Mouse (Mus musculus) kidney, postnatal 0 days (tissue): Measurements from ENCODE around the gene Myo6. TPM values are rescaled to one million over a fixed set of nuclear protein-coding genes. Genes with fewer than 3 reads are reported as not detected.

Experiments used
- ATAC-seq: fragments of 200-750 bp; cut with Nextera tagmentation; replicated peaks from 2 replicates; pipeline ENCODE4 v1.8.0; 2017; ENCODE audit warnings: low read depth, moderate number of reproducible peaks, moderate TSS enrichment, moderate library complexity; ENCODE audit not compliant: low FRiP score
- DNase-seq: peaks from one replicate; pipeline ENCODE4 v3.0.0-alpha.2; 2016; ENCODE audit warnings: low spot score
- H3K27ac ChIP-seq: fragments of 300-500 bp; sonication (generic); 2 replicates; pipeline ENCODE4 v1.5.1; 2014; ENCODE audit warnings: mild to moderate bottlenecking
- H3K27me3 ChIP-seq: fragments of 300-500 bp; sonication (generic); 2 replicates; pipeline ENCODE4 v1.6.1; 2014; ENCODE audit warnings: low read length, mixed read lengths; ENCODE audit not compliant: insufficient read depth
- H3K36me3 ChIP-seq: fragments of 300-500 bp; sonication (generic); 2 replicates; pipeline ENCODE4 v1.6.1; 2014; ENCODE audit warnings: low read length, mixed read lengths; ENCODE audit not compliant: insufficient read depth
- H3K4me1 ChIP-seq: fragments of 300-500 bp; sonication (generic); replicated peaks from 2 replicates; pipeline ENCODE4 v1.6.1; 2014; ENCODE audit warnings: antibody characterized with exemption, low read length, mixed read lengths; ENCODE audit not compliant: insufficient read depth
- H3K4me2 ChIP-seq: fragments of 300-500 bp; sonication (generic); 2 replicates; pipeline ENCODE4 v1.6.1; 2014; ENCODE audit warnings: mild to moderate bottlenecking, low read length, moderate library complexity, mixed read lengths
- H3K4me3 ChIP-seq: fragments of 300-500 bp; sonication (generic); replicated peaks from 2 replicates; pipeline ENCODE4 v1.5.1; 2014; ENCODE audit warnings: low read depth, low read length
- H3K9ac ChIP-seq: fragments of 300-500 bp; sonication (generic); 2 replicates; pipeline ENCODE4 v1.6.1; 2014; ENCODE audit warnings: low read depth, low read length
- H3K9me3 ChIP-seq: fragments of 300-500 bp; sonication (generic); replicated peaks from 2 replicates; pipeline ENCODE4 v1.6.1; 2016; ENCODE audit warnings: low read length, inconsistent platforms, mixed read lengths
- CTCF ChIP-seq: IDR thresholded peaks from 2 replicates; pipeline ENCODE4 v1.5.1; 2016; ENCODE audit warnings: antibody characterized with exemption, low read depth, mild to moderate bottlenecking, moderate library complexity
- WGBS: fragments of 180-500 bp; shearing (Covaris S2); extraction: QIAGEN DNeasy Blood & Tissue Kit; methylation state at CpG from one replicate; pipeline ENCODE4 v1.1.7; 2014; 5-methylcytosine and 5-hydroxymethylcytosine counted together
- polyA plus RNA-seq: library from polyadenylated mRNA; unstranded; fragments of >200 nt; fragmentation: Nextera tagmentation; extraction: Ambion mirVana; gene quantifications from 2 replicates; pipeline ENCODE4 v1.2.1, GENCODE M21; 2015

Myo6 gene
- polyA plus RNA-seq, 1 experiment from 2014 or later, result 51.0 TPM

- Histone ChIP-seq H3K36me3 (0 out of 2 replicates have a peak, but pooled peaks cover 3% of the 10 kb centered on the region), H3K4me2 (no peak overlapping the region), H3K4me1 (0 out of 2 replicates have a peak, but pooled peaks cover 5% of the 10 kb centered on the region), H3K4me3 (no peak overlapping the region), H3K27me3 (no peaks in the 10 kb centered on the region), H3K9me3 (no peaks in the 10 kb centered on the region), H3K27ac (no peak overlapping the region), H3K9ac (no peak overlapping the region)
- no peak for TF ChIP-seq CTCF
- ATAC-seq, result no peak
- 75% methylated on average over 6 of the region's 6 CpGs for WGBS
- no peak for DNase-seq
These were observed 53.9 kb downstream of the Myo6 start for GRCm38 (mm10) chr9:80218718-80219117.

GRCm38 (mm10) chr9:80223989-80224635 lies 59.3 kb downstream of the Myo6 start:
- Histone ChIP-seq H3K4me2 (no peak overlapping the region), H3K9ac (no peak overlapping the region), H3K27me3 (no peaks in the 10 kb centered on the region), H3K36me3 (0 out of 2 replicates have a peak, but pooled peaks cover 6% of the 10 kb centered on the region), H3K4me3 (no peak overlapping the region), H3K9me3 (no peaks in the 10 kb centered on the region), H3K27ac (no peak overlapping the region), H3K4me1 (no peaks in the 10 kb centered on the region)
- ATAC-seq (peak; percentile 54), DNase-seq (peak; percentile 13)
- no peak for TF ChIP-seq CTCF
- WGBS, result 60% methylated on average over 11 of the region's 11 CpGs

- TF ChIP-seq CTCF, result no peak
These were observed 61.9 kb downstream of the Myo6 start for GRCm38 (mm10) chr9:80226579-80227325.

GRCm38 (mm10) chr9:80233831-80234455 lies 69.1 kb downstream of the Myo6 start:
- H3K4me3 ChIP-seq, result no peak overlapping the region
- H3K27ac ChIP-seq, result no peak overlapping the region
- H3K4me1 ChIP-seq, result peaks cover 9% of the 10 kb centered on the region; the same call in 1 of the 2 replicates
- no peak overlapping the region for H3K4me2 ChIP-seq
- TF ChIP-seq CTCF, result no peak
- no peaks in the 10 kb centered on the region for H3K36me3 ChIP-seq
- no peaks in the 10 kb centered on the region for H3K27me3 ChIP-seq
- DNase-seq (no peak), ATAC-seq (no peak)
- H3K9me3 ChIP-seq, result no peaks in the 10 kb centered on the region
- H3K9ac ChIP-seq, result no peak overlapping the region
- WGBS, result 88% methylated on average over 4 of the region's 4 CpGs

More at GRCm38 (mm10) chr9:80226579-80227325, 61.9 kb downstream of the Myo6 start:
- Histone ChIP-seq H3K36me3 (0 out of 2 replicates have a peak, but pooled peaks cover 3% of the 10 kb centered on the region), H3K4me2 (no peak overlapping the region), H3K27ac (no peak overlapping the region), H3K4me1 (no peaks in the 10 kb centered on the region), H3K9me3 (no peaks in the 10 kb centered on the region), H3K27me3 (no peaks in the 10 kb centered on the region), H3K4me3 (no peak overlapping the region), H3K9ac (no peak overlapping the region)
- ATAC-seq, result no peak
- no peak for DNase-seq
- whole genome bisulfite sequencing, result 78% methylated on average over 5 of the region's 5 CpGs

- Histone ChIP-seq H3K9me3 (no peaks in the 10 kb centered on the region), H3K27ac (peak overlapping the region; percentile 79), H3K9ac (no peak overlapping the region), H3K27me3 (no peaks in the 10 kb centered on the region), H3K4me3 (no peak overlapping the region), H3K4me1 (peaks cover 9% of the 10 kb centered on the region; the same call in 1 of the 2 replicates), H3K36me3 (0 out of 2 replicates have a peak, but pooled peaks cover 6% of the 10 kb centered on the region), H3K4me2 (no peak overlapping the region)
- WGBS, result 76% methylated on average over 1 of the region's 1 CpGs
- peak; percentile 82 for ATAC-seq
- TF ChIP-seq CTCF, result no peak
- no peak for DNase-seq
These were observed 72.5 kb downstream of the Myo6 start for GRCm38 (mm10) chr9:80237184-80237799.

GRCm38 (mm10) chr9:80241719-80242118 lies 76.9 kb downstream of the Myo6 start:
- 57% methylated on average over 6 of the region's 6 CpGs for WGBS
- peak; percentile 30 for DNase-seq

More at GRCm38 (mm10) chr9:80241719-80242118, 76.9 kb downstream of the Myo6 start:
- Histone ChIP-seq H3K27me3 (no peaks in the 10 kb centered on the region), H3K4me2 (no peak overlapping the region), H3K9ac (no peak overlapping the region), H3K36me3 (peaks cover 18% of the 10 kb centered on the region; the same call in 1 of the 2 replicates), H3K9me3 (no peaks in the 10 kb centered on the region), H3K4me3 (no peak overlapping the region), H3K27ac (no peak overlapping the region), H3K4me1 (peaks cover 6% of the 10 kb centered on the region; the same call in 1 of the 2 replicates)
- no peak for ATAC-seq
- TF ChIP-seq CTCF, result no peak
